In the genomic region with DNA sequence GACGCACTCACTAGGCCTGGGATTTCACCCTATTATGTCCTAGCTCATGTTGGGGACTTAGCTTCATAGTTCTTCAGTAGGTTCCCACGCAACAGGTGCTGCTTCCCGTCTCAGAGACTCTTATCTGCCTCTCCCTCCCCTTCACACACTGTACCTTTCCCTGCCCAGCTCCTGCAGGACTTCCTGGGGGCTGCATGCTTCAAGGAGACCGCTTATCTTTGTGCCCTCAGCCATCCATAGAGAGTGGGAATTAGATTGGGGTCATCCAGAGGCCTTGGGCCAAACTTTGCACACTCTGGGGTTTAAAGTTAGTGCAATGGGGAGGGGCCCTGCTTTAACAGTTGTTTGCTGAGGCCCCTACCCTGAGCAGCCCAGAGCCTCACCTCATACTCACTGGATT, we compare ENCODE assay signal across 19 mouse cellular contexts. TPM values are rescaled to one million over a fixed set of nuclear protein-coding genes. Genes with fewer than 3 reads are reported as not detected.
A peak's percentile ranks its signal among the peaks of the same experiment; 100 is the strongest.
DNase-seq lines count a peak whose midpoint lies in the region; ATAC-seq and TF ChIP-seq lines count a peak whose summit lies in the region.
"Had no signal": no experiment of that assay in that cellular context is flagged by ENCODE, and none has a peak within 500 bp of the region (broad histone marks: within the 10 kb centered on the region; RNA-seq: fewer than 3 reads in every experiment).

No protein-coding gene starts in this region.

- H3K4me3 ChIP-seq in heart, embryonic 13.5 days = no peak overlapping the region
- H3K4me3 ChIP-seq in heart, adult 2 months = no peak overlapping the region
- no peak overlapping the region for H3K4me3 ChIP-seq in lung, embryonic 15.5 days
- no peak overlapping the region for H3K4me3 ChIP-seq in intestine, embryonic 15.5 days (replicated peaks)
- H3K4me3 ChIP-seq in stomach, embryonic 15.5 days (replicated peaks) = no peak overlapping the region
- H3K4me3 ChIP-seq: embryonic facial prominence, embryonic 13.5 days; hindbrain, embryonic 12.5 days had no signal

- TF ChIP-seq CTCF in heart, adult 2 months (IDR thresholded peaks at IDR 0.05) = no peak

- peaks cover 89% of the 10 kb centered on the region for H3K4me1 ChIP-seq in heart, embryonic 13.5 days
- H3K4me1 ChIP-seq in heart, adult 2 months (ENCODE audit: control insufficient read depth, insufficient read depth, low read length) = peaks cover 15% of the 10 kb centered on the region
- H3K4me1 ChIP-seq in lung, embryonic 15.5 days = peaks cover 88% of the 10 kb centered on the region
- H3K4me1 ChIP-seq in intestine, embryonic 15.5 days (replicated peaks) = peaks cover 87% of the 10 kb centered on the region
- peaks cover 85% of the 10 kb centered on the region for H3K4me1 ChIP-seq in stomach, embryonic 15.5 days

- DNase-seq in heart, adult 2 months = no peak
- DNase-seq in lung, postnatal 25 days (ENCODE audit: low spot score) = no peak
- DNase-seq in thymus, postnatal 36 days = no peak
- DNase-seq: adrenal gland, postnatal 25 days; cerebellum, adult 11 months; gastrocnemius, postnatal 25 days; heart, postnatal 10 days; kidney, adult 18-20 months; lung, postnatal 36 days; thymus, postnatal 14 days had no signal

- H3K79me2 ChIP-seq in heart, adult 2 months (replicated peaks; ENCODE audit: control insufficient read depth, insufficient read depth, low read length) = no peaks in the 10 kb centered on the region

- H3K27me3 ChIP-seq in heart, embryonic 13.5 days (replicated peaks) = no peaks in the 10 kb centered on the region
- H3K27me3 ChIP-seq in heart, adult 2 months (ENCODE audit: control insufficient read depth, insufficient read depth, low read length) = no peaks in the 10 kb centered on the region
- H3K27me3 ChIP-seq in lung, embryonic 15.5 days = no peaks in the 10 kb centered on the region
- no peaks in the 10 kb centered on the region for H3K27me3 ChIP-seq in intestine, embryonic 15.5 days (replicated peaks)
- H3K27me3 ChIP-seq in stomach, embryonic 15.5 days (replicated peaks) = no peaks in the 10 kb centered on the region
- H3K27me3 ChIP-seq: CH12.LX; embryonic facial prominence, embryonic 13.5 days; hindbrain, embryonic 12.5 days had no signal

- H3K27ac ChIP-seq in heart, embryonic 13.5 days (replicated peaks) = no peak overlapping the region
- no peak overlapping the region for H3K27ac ChIP-seq in heart, adult 2 months
- H3K27ac ChIP-seq in lung, embryonic 15.5 days = peak overlapping the region; percentile 75
- peak overlapping the region; percentile 78 for H3K27ac ChIP-seq in intestine, embryonic 15.5 days
- H3K27ac ChIP-seq in stomach, embryonic 15.5 days = peak overlapping the region; percentile 89
- H3K27ac ChIP-seq: embryonic facial prominence, embryonic 13.5 days; hindbrain, embryonic 12.5 days; liver, embryonic 14.5 days had no signal

- ATAC-seq in heart, embryonic 13.5 days (ENCODE audit: extremely low read depth, insufficient number of reproducible peaks, low FRiP score, low TSS enrichment) = no peak
- no peak for ATAC-seq in lung, embryonic 15.5 days (ENCODE audit: borderline replicate concordance, extremely low read depth, low FRiP score, low TSS enrichment)
- ATAC-seq in intestine, embryonic 15.5 days = peak; percentile 83
- peak; percentile 78 for ATAC-seq in stomach, embryonic 15.5 days (ENCODE audit: insufficient read depth, low FRiP score, low read depth)
- ATAC-seq: forebrain, embryonic 16.5 days had no signal

- no peak overlapping the region for H3K4me2 ChIP-seq in heart, embryonic 13.5 days
- no peak overlapping the region for H3K4me2 ChIP-seq in lung, embryonic 15.5 days
- H3K4me2 ChIP-seq in intestine, embryonic 15.5 days (replicated peaks) = 0 out of 2 replicates have a peak overlapping the region, but pooled peaks have one; percentile 25
- H3K4me2 ChIP-seq in stomach, embryonic 15.5 days = no peak overlapping the region
- H3K4me2 ChIP-seq: embryonic facial prominence, embryonic 13.5 days; hindbrain, embryonic 12.5 days had no signal

- 0 out of 2 replicates have a peak overlapping the region, but pooled peaks have one; percentile 33 for H3K9ac ChIP-seq in heart, embryonic 13.5 days
- no peak overlapping the region for H3K9ac ChIP-seq in heart, adult 2 months (ENCODE audit: low read depth, low read length)
- no peak overlapping the region for H3K9ac ChIP-seq in lung, embryonic 15.5 days
- H3K9ac ChIP-seq in intestine, embryonic 15.5 days = no peak overlapping the region
- H3K9ac ChIP-seq in stomach, embryonic 15.5 days = no peak overlapping the region
- H3K9ac ChIP-seq: embryonic facial prominence, embryonic 13.5 days; hindbrain, embryonic 12.5 days; liver, embryonic 14.5 days had no signal

- no peak for TF ChIP-seq POLR2A in heart, adult 2 months (IDR thresholded peaks at IDR 0.05; ENCODE audit: insufficient read depth, low read depth, low read length)

- no peak for TF ChIP-seq EP300 in heart, adult 2 months (IDR thresholded peaks at IDR 0.05; ENCODE audit: insufficient read depth, low read depth, low read length)

- intact Hi-C loops in heart, adult 2 months (cut with DNase I) = no loop called here

- H3K36me3 ChIP-seq in heart, embryonic 13.5 days = no peaks in the 10 kb centered on the region
- H3K36me3 ChIP-seq in heart, adult 2 months (ENCODE audit: control insufficient read depth, insufficient read depth, low read length) = peaks cover 2% of the 10 kb centered on the region; the same call in 1 of the 2 replicates
- H3K36me3 ChIP-seq in lung, embryonic 15.5 days = no peaks in the 10 kb centered on the region
- H3K36me3 ChIP-seq in intestine, embryonic 15.5 days = no peaks in the 10 kb centered on the region
- no peaks in the 10 kb centered on the region for H3K36me3 ChIP-seq in stomach, embryonic 15.5 days
- H3K36me3 ChIP-seq: embryonic facial prominence, embryonic 13.5 days; hindbrain, embryonic 12.5 days had no signal

- 46% methylated on average over 4 of the region's 4 CpGs for WGBS in heart, embryonic 13.5 days
- WGBS in heart, adult 2 months = 92% methylated on average over 4 of the region's 4 CpGs
- 52% methylated on average over 4 of the region's 4 CpGs for WGBS in lung, embryonic 15.5 days
- 62% methylated on average over 4 of the region's 4 CpGs for WGBS in intestine, embryonic 15.5 days
- 48% methylated on average over 4 of the region's 4 CpGs for WGBS in stomach, embryonic 15.5 days

- H3K9me3 ChIP-seq in heart, embryonic 13.5 days = no peaks in the 10 kb centered on the region
- no peaks in the 10 kb centered on the region for H3K9me3 ChIP-seq in lung, embryonic 15.5 days
- H3K9me3 ChIP-seq in intestine, embryonic 15.5 days = no peaks in the 10 kb centered on the region
- no peaks in the 10 kb centered on the region for H3K9me3 ChIP-seq in stomach, embryonic 15.5 days
- H3K9me3 ChIP-seq: embryonic facial prominence, embryonic 13.5 days; hindbrain, embryonic 12.5 days had no signal

RNA-seq across cellular contexts. Expression of gene Dnmt3a, which starts 21.1 kb away (rescaled TPM):
- polyA plus RNA-seq in heart, embryonic 13.5 days (2015; fragmentation: Nextera tagmentation; extraction: Ambion mirVana) = 94.2 and 108 TPM in 2 replicates
- total RNA-seq in heart, adult 2 months (2021) = 10 to 100 TPM; 50.9 to 56.0 TPM
- polyA plus RNA-seq in heart, adult 2 months (2012; rRNA removed) = 13.6 and 22.4 TPM in 2 replicates
- 144 and 151 TPM in 2 replicates for polyA plus RNA-seq in lung, embryonic 15.5 days (2015; fragmentation: Nextera tagmentation; extraction: Ambion mirVana)
- polyA plus RNA-seq in intestine, embryonic 15.5 days (2015; fragmentation: Nextera tagmentation; extraction: Ambion mirVana) = 114 and 120 TPM in 2 replicates
- 126 and 133 TPM in 2 replicates for polyA plus RNA-seq in stomach, embryonic 15.5 days (2015; fragmentation: Nextera tagmentation; extraction: Ambion mirVana)

Comparison
In these comparisons a context has a peak if more than half of its experiments do, and no peak if none do; other contexts are left out.
1. ATAC-seq: peak in intestine, embryonic 15.5 days (single experiment) and stomach, embryonic 15.5 days (single experiment); none in heart, embryonic 13.5 days (single experiment) and lung, embryonic 15.5 days (single experiment).
2. H3K27ac ChIP-seq: peak in lung, embryonic 15.5 days (single experiment), intestine, embryonic 15.5 days (single experiment) and stomach, embryonic 15.5 days (single experiment); none in heart, embryonic 13.5 days (single experiment) and heart, adult 2 months (single experiment).